Mouse (Mus musculus) heart, embryonic 11.5 days (tissue): ENCODE measurements around the gene Eif4a1. TPM values are rescaled to one million over a fixed set of nuclear protein-coding genes. Genes with fewer than 3 reads are reported as not detected.

Experiments used
- ATAC-seq: fragments of 200-750 bp; cut with Nextera tagmentation; replicated peaks from 2 replicates; pipeline ENCODE4 v1.8.0; 2017; ENCODE audit warnings: moderate library complexity; ENCODE audit not compliant: insufficient number of reproducible peaks, low FRiP score, low TSS enrichment
- H3K27ac ChIP-seq: fragments of 300-500 bp; sonication (generic); 2 replicates; pipeline ENCODE4 v1.5.1; 2014; ENCODE audit warnings: mild to moderate bottlenecking, low read depth, low read length
- H3K27me3 ChIP-seq: fragments of 300-500 bp; sonication (generic); 2 replicates; pipeline ENCODE4 v1.6.1; 2014; ENCODE audit warnings: mild to moderate bottlenecking, low read length, mixed read lengths; ENCODE audit not compliant: control insufficient read depth, insufficient read depth
- H3K36me3 ChIP-seq: fragments of 300-500 bp; sonication (generic); 2 replicates; pipeline ENCODE4 v1.6.1; 2014; ENCODE audit warnings: mild to moderate bottlenecking, low read length, moderate library complexity, mixed read lengths; ENCODE audit not compliant: control insufficient read depth, insufficient read depth
- H3K4me1 ChIP-seq: fragments of 300-500 bp; sonication (generic); 2 replicates; pipeline ENCODE4 v1.6.1; 2014; ENCODE audit warnings: low read length; ENCODE audit not compliant: control insufficient read depth, insufficient read depth
- H3K4me2 ChIP-seq: fragments of 300-500 bp; sonication (generic); 2 replicates; pipeline ENCODE4 v1.6.1; 2014; ENCODE audit warnings: mild to moderate bottlenecking, moderate library complexity
- H3K4me3 ChIP-seq: fragments of 300-500 bp; sonication (generic); 2 replicates; pipeline ENCODE4 v1.5.1; 2014; ENCODE audit warnings: low read depth, low read length
- H3K9ac ChIP-seq: fragments of 300-500 bp; sonication (generic); 2 replicates; pipeline ENCODE4 v1.6.1; 2014; ENCODE audit warnings: mild to moderate bottlenecking, low read depth, low read length, moderate library complexity
- H3K9me3 ChIP-seq: fragments of 300-500 bp; sonication (generic); replicated peaks from 2 replicates; pipeline ENCODE4 v1.6.1; 2016; ENCODE audit warnings: low read length; ENCODE audit not compliant: control insufficient read depth
- WGBS: fragments of 180-500 bp; shearing (Covaris S2); extraction: QIAGEN DNeasy Blood & Tissue Kit; methylation state at CpG from one replicate; pipeline ENCODE4 v1.1.7; 2014; ENCODE audit not compliant: insufficient replicate concordance; 5-methylcytosine and 5-hydroxymethylcytosine counted together
- polyA plus RNA-seq: library from polyadenylated mRNA; unstranded; fragments of >200 nt; fragmentation: Nextera tagmentation; extraction: Ambion mirVana; gene quantifications from 2 replicates; pipeline ENCODE4 v1.2.1, GENCODE M21; 2014

Gene Eif4a1
- polyA plus RNA-seq, 1 experiment from 2014 or later = 592 TPM

DNA sequence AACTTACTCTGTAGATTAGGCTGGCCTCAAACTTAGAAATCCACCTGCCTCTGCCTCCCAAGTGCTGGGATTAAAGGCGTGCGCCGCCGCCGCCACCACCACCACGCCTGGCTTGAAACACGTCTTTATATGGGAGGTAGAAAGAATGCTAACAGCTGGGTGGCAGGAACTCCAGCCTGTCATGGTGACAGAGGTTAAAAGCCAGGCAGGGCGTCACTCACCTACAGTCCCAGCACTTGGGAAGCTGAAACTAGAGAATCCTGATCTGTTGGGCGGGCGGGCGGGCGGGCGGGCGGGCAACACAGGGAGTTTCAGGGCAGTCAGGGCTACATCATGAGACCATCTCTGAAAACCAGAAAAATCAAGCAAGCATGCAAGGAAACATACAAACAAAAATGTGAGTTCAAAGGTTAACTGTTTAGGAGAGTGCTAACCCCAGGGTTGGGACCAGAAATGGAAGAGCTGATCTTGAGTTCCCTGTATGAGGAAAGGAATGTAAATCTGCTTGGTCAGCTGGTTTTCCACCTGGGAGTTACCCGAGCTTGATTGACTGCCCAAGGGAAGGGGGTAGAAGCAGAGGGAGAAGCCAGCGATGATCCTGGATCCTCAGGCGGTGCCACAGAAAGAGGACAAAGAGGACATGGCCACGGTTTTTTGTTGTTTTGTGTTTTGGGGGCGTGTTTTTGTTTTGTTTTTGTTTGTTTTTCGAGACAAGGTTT lies 40.9 kb upstream of the Eif4a1 start:
- no peaks in the 10 kb centered on the region for H3K9me3 ChIP-seq
- WGBS = 74% methylated on average over 20 of the region's 20 CpGs

DNA sequence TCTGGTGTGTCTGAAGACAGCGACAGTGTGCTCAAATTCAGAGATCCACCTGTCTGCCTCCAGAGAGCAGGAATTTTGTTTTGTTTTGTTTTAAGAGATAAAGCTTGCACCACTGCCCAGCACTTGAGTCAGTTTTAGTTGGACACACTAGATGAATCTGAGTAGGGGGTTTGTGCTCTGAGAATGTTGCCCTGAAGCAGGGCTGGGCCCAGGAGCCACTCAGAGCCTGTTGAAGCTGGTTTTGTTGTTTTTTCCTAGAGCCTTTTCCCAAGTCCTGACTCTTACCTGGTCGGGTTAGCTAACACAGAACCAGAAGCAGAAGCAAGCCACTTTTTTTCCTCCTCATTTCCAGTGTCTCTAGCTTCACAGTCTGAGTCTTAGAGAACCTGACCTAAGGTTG lies 38.9 kb upstream of the Eif4a1 start:
- no peak for ATAC-seq

More for the DNA sequence above, 40.9 kb upstream of the Eif4a1 start:
- Histone ChIP-seq H3K4me2 (no peak overlapping the region), H3K27me3 (no peaks in the 10 kb centered on the region), H3K36me3 (no peaks in the 10 kb centered on the region), H3K4me3 (no peak overlapping the region), H3K27ac (no peak overlapping the region), H3K4me1 (peaks cover 12% of the 10 kb centered on the region), H3K9ac (no peak overlapping the region)
- no peak for ATAC-seq

GRCm38 (mm10) chr11:69710470-69710869 lies 38.2 kb upstream of the Eif4a1 start:
- no peak overlapping the region for H3K4me3 ChIP-seq
- H3K4me2 ChIP-seq = no peak overlapping the region
- no peak overlapping the region for H3K9ac ChIP-seq
- H3K4me1 ChIP-seq = peaks cover 4% of the 10 kb centered on the region; the same call in 1 of the 2 replicates
- H3K36me3 ChIP-seq = no peaks in the 10 kb centered on the region
- 79% methylated on average over 3 of the region's 3 CpGs for WGBS
- no peaks in the 10 kb centered on the region for H3K27me3 ChIP-seq
- no peak overlapping the region for H3K27ac ChIP-seq
- no peaks in the 10 kb centered on the region for H3K9me3 ChIP-seq
- no peak for ATAC-seq

More for the DNA sequence above, 38.9 kb upstream of the Eif4a1 start:
- no peak overlapping the region for H3K9ac ChIP-seq
- peaks cover 10% of the 10 kb centered on the region for H3K4me1 ChIP-seq
- H3K4me3 ChIP-seq = no peak overlapping the region
- no peaks in the 10 kb centered on the region for H3K27me3 ChIP-seq
- 73% methylated on average over 2 of the region's 2 CpGs for WGBS
- H3K4me2 ChIP-seq = no peak overlapping the region
- H3K9me3 ChIP-seq = no peaks in the 10 kb centered on the region
- no peaks in the 10 kb centered on the region for H3K36me3 ChIP-seq
- no peak overlapping the region for H3K27ac ChIP-seq

DNA sequence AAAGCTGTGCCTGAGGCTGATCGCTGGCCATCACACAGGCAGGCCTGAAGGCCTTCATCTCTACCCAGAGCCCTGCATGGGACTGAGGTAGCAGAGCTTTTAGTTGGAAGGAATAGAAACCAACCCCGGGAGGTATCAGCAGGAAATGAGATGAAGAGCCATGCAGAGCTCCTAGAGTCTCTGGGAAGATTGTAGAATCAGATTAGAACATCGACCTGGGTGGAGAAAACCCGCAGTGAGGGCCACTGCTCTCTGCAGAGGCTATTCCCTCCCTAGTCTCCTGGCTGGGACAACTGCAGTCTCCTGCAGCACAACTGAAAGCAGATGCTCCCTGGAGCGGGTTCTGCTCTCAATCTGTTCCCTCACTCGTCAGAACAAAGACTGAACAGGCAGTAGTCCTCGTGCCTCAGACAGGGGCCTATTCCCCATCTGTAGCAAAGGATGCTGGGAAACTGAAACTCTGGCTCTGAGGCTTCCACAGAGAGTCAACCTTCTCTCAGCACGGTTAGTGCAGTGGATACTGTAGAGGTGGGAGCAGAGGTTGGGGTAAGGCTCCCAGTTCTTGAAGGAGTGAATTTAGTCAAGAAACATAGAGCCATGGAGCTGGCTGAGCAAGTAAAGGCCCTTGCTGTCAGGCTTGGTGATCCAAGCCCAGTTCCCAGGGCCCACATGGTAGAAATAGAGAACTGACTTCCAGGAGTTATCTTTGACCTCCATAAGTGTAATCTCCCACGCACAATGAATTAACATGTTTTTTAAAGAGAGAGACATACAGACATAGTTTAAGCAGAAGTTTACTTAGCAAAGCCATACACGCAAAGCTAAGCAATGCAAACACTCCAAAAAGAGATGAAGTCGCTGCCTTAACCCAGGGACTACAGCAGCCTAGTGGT lies 37.6 kb upstream of the Eif4a1 start:
- Histone ChIP-seq H3K36me3 (no peaks in the 10 kb centered on the region), H3K4me2 (no peak overlapping the region), H3K4me1 (0 out of 2 replicates have a peak, but pooled peaks cover 3% of the 10 kb centered on the region), H3K27ac (no peak overlapping the region), H3K9ac (no peak overlapping the region), H3K27me3 (no peaks in the 10 kb centered on the region), H3K9me3 (no peaks in the 10 kb centered on the region), H3K4me3 (no peak overlapping the region)
- WGBS = 47% methylated on average over 11 of the region's 11 CpGs
- no peak for ATAC-seq

DNA sequence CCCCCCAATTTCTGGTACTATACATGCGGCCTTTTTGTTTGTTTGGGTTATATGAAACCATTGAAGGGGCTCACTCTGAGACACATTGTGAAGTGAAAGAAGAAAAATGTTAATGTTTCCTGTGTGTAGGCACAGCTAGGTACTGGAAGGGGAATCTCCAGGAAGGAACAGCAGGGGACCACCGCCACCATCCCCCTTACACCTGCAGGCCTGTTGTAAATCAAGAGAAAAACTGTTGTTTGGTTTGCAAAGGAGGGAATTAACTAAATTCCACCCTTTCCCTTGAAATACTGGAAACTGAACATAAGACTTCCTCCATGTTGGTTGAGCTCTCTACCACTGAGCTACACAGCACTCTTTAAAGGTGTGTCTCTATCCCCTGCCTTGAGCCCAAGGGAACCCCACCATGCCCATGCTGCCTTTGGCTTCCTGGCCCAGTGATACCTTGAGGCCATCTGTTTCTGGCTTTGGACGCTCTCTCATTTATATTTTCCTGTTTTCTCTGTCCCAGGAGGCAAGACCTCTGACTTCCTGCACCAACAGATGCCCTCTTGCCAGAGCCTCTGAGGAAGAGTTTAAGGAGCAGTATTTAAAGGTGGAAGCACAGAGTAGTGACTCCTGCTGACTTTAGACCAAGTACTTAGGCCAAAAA lies 36.5 kb upstream of the Eif4a1 start:
- 76% methylated on average over 3 of the region's 3 CpGs for WGBS
- no peak for ATAC-seq

GRCm38 (mm10) chr11:69707873-69708381 lies 35.7 kb upstream of the Eif4a1 start:
- Histone ChIP-seq H3K27me3 (no peaks in the 10 kb centered on the region), H3K36me3 (no peaks in the 10 kb centered on the region), H3K4me3 (no peak overlapping the region), H3K27ac (no peak overlapping the region), H3K9me3 (no peaks in the 10 kb centered on the region), H3K4me1 (0 out of 2 replicates have a peak, but pooled peaks cover 3% of the 10 kb centered on the region), H3K4me2 (no peak overlapping the region), H3K9ac (no peak overlapping the region)
- ATAC-seq = no peak
- 87% methylated on average over 4 of the region's 4 CpGs for WGBS

More for the DNA sequence above, 36.5 kb upstream of the Eif4a1 start:
- Histone ChIP-seq H3K9me3 (no peaks in the 10 kb centered on the region), H3K36me3 (no peaks in the 10 kb centered on the region), H3K4me1 (0 out of 2 replicates have a peak, but pooled peaks cover 3% of the 10 kb centered on the region), H3K9ac (no peak overlapping the region), H3K4me3 (no peak overlapping the region), H3K27ac (no peak overlapping the region), H3K27me3 (no peaks in the 10 kb centered on the region), H3K4me2 (no peak overlapping the region)

DNA sequence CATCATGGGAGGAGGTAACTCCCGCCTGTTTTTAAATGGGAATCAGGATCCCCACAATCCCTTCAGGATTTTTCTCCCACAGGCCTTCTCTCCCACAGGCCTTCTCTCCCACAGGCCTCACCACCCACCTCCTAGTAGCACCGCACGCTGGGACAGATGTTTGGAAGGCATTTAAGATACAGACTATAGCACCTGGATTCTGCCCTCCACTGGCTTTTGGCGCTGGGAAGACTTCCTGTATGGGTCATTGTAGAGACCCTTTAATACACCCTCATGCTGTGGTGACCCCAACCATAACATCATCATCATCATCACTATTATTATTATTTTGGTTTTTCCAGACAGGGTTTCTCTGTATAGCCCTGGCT lies 35.2 kb upstream of the Eif4a1 start:
- WGBS = 78% methylated on average over 4 of the region's 4 CpGs
- Histone ChIP-seq H3K4me1 (0 out of 2 replicates have a peak, but pooled peaks cover 3% of the 10 kb centered on the region), H3K4me3 (no peak overlapping the region), H3K27me3 (no peaks in the 10 kb centered on the region), H3K4me2 (no peak overlapping the region), H3K9me3 (no peaks in the 10 kb centered on the region), H3K9ac (no peak overlapping the region), H3K36me3 (no peaks in the 10 kb centered on the region), H3K27ac (no peak overlapping the region)
- ATAC-seq = no peak

- Histone ChIP-seq H3K27me3 (no peaks in the 10 kb centered on the region), H3K4me2 (no peak overlapping the region), H3K36me3 (no peaks in the 10 kb centered on the region), H3K4me3 (no peak overlapping the region), H3K27ac (no peak overlapping the region), H3K4me1 (0 out of 2 replicates have a peak, but pooled peaks cover 3% of the 10 kb centered on the region), H3K9ac (no peak overlapping the region), H3K9me3 (no peaks in the 10 kb centered on the region)
- 50% methylated on average over 6 of the region's 6 CpGs for WGBS
- no peak for ATAC-seq
Observed at GRCm38 (mm10) chr11:69706775-69707479, 34.7 kb upstream of the Eif4a1 start.
